Mouse (Mus musculus): ENCODE results near the gene Klhl15.
A peak's percentile ranks its signal among the peaks of the same experiment; 100 is the strongest.
"Not testable (repeated sequence)": the region's sequence is repeated elsewhere in the genome, so short reads cannot be mapped to it uniquely, and the experiment has no call there.

The Klhl15 gene

DNA sequence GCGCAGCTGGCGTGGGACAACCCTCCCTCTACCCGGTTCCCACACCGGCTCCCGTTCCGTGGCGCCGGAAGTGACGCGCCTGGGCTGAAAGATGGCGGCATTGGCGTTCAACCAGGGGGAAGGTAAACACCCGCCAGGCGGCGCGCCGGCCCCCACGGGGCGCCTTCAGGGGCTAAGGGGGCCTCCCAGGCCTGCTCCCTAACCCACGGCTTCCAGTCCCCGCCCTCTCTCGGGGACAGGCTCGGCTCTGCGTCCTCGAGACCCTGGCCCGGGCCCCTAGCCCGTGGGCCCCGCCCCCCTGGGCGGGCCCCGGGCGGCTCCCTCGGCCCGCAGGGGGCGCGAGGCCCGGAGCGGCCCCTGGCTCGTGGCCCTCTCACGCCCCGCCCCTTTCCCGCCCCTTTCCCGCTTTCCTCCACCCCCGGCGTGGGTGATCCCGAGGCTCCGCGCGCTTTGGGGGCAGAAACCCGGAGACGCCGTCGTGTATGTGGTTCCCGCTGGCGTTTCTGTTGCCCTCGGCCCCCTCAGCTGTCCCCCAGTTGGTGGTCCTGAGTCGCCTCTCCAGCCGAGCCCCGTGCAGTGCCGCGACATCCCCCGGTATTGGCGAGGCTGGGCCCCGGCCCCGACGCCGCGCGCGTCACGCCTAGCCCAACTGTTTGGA, at the start of gene Klhl15:
Gene Klhl15 (plus strand): TSS at position 68 of the 658 bp plus-strand sequence.
- DNase-seq (ENCODE audit: low read depth, low spot score): peak; percentile 78

DNA sequence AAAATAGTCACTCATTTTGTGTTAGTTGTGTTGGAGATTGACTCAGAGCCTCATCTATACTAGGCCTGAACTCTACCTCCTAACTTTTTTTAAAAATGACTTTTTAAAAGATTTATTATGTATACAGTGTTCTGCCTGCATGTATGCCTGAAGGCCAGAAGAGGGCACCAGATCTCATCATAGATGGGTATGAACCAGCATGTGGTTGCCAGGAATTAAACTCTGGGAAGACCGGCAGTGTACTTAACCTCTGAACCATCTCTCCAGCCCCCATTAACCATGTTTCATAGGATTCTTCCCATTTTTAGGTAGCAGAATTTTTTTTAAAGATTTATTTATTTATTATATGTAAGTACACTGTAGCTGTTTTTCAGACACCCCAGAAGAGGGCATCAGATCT, 49.2 kb upstream of the Klhl15 start:
- DNase-seq (ENCODE audit: low read depth, low spot score): no peak

DNA sequence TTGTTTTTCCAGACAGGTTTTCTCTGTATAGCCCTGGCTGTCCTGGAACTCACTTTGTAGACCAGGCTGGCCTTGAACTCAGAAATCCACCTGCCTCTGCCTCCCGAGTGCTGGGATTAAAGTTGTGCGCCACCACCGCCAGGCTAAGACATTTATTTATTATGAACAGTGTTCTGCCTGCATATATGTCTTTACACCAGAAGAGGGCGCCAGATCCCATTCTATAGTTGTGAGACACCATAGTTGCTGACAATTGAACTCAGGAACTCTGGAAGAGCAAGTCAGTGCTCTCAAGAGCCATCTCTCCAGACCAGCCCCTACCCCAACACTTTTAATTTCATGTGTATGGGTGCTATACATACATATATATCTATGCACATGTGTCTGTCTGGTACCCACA, 40.5 kb upstream of the Klhl15 start:
- DNase-seq (ENCODE audit: low read depth, low spot score): not testable (repeated sequence)

- no peak for DNase-seq (ENCODE audit: low read depth, low spot score)
These were observed 36.6 kb upstream of the Klhl15 start for GRCm38 (mm10) chrX:94197789-94198188.

GRCm38 (mm10) chrX:94212264-94212596, 22.2 kb upstream of the Klhl15 start:
- no peak for DNase-seq (ENCODE audit: low read depth, low spot score)

GRCm38 (mm10) chrX:94212597-94213321, 21.6 kb upstream of the Klhl15 start, which contains the start of gene Eif2s3x:
Eif2s3x (minus strand) TSS chrX:94212862.
- DNase-seq (ENCODE audit: low read depth, low spot score): peak; percentile 84

DNA sequence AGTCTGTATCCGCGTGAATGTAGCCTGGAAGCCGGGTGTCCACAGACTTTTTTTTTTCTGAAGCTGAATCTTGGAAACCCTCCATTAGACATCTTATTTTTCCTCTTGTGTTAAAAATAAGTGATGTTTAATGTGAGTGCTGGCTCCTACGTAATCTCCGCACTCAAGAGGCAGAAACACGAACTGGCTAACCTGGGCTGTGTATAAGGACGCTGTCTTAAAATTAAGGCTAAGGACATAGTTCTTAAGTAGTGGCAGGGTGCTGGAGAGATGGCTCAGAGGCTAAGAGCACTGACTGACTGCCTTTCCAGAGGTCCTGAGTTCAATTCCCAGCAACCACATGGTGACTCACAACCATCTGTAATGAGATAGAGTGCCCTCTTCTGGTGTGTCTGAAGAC, 21.0 kb upstream of the Klhl15 start:
- DNase-seq (ENCODE audit: low read depth, low spot score): no peak

GRCm38 (mm10) chrX:94233432-94233831, 967 bp upstream of the Klhl15 start:
- no peak for DNase-seq (ENCODE audit: low read depth, low spot score)

GRCm38 (mm10) chrX:94233936-94234531, 365 bp upstream of the Klhl15 start:
- DNase-seq (ENCODE audit: low read depth, low spot score): no peak

- DNase-seq (ENCODE audit: low read depth, low spot score): no peak
These were observed 774 bp downstream of the Klhl15 start for GRCm38 (mm10) chrX:94235190-94235555.

GRCm38 (mm10) chrX:94235601-94236000, 1.2 kb downstream of the Klhl15 start:
- DNase-seq (ENCODE audit: low read depth, low spot score): no peak

DNA sequence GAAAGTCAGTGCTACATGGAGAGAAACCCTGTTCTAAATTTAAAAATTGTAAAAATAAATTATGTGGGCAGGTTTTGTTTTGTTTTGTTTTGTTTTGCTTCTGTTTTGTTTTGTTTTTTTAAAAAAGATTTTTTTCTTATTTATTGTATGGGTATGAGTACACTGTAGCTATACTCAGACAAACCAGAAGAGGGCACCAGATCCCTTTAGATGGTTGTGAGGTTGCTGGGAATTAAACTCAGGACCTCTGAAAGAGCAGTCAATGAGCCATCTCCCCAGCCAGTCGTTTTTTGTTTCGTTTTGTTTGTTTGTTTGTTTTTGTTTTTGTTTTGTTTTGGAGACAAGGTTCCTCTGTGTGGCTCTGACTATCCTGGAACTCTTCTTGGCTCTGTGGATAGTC, 54.5 kb downstream of the Klhl15 start:
- peak; percentile 16 for DNase-seq (ENCODE audit: low read depth, low spot score)

GRCm38 (mm10) chrX:94302928-94303327, 68.5 kb downstream of the Klhl15 start:
- no peak for DNase-seq (ENCODE audit: low read depth, low spot score)

DNA sequence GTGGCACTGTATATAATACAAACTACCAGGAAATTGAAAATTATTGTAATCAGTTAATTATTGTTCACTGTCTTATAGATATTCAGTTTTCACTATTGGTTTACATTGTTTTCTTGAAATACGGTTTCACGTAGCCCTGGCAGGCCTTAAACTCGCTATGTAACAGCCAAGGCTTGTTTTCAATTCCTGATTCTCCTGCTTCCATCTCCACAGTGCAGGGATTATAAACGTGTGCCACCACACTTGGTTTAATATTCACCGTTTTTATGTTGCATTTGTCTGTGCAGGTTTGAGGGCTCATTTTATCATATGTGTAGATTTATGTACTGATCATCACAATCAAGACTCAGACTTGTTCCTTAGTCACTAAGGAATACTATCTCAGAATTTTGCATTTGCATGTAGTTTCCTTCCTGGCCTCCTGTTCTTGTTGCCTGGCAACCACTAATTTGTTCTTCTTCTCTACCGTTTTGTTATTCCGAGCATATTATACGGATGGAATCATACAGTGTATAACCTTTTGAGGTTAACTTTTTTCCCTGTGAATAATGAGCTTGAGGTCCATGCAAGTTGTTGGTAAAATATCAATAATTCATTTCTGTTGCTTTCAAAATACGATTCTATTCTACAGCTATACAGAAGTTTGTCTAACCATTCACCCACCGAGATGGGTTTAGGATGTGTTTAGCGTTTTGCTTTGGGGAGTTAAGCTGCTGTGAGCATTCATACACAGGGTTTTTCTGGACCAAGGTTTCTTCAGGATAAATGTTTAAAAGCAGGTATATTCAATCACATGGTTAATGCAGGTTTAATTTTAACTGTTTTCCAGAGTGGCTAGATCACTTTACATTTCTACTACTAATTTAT, 86.9 kb downstream of the Klhl15 start:
- no peak for DNase-seq (ENCODE audit: low read depth, low spot score)
